Mouse (Mus musculus) testis, adult 2 months (tissue): ENCODE data around the gene Slc12a4. TPM values are rescaled to one million over a fixed set of nuclear protein-coding genes. Genes with fewer than 3 reads are reported as not detected.
A peak's percentile ranks its signal among the peaks of the same experiment; 100 is the strongest.

Experiments
- H3K27ac ChIP-seq: fragments of 200-500 bp; 2 replicates; pipeline ENCODE4 v1.5.1; 2012; ENCODE audit warnings: low read depth, low read length; ENCODE audit not compliant: control insufficient read depth, insufficient read depth
- H3K27me3 ChIP-seq: fragments of 200-500 bp; 2 replicates; pipeline ENCODE4 v1.6.1; 2012; ENCODE audit warnings: mild to moderate bottlenecking, low read length, moderate library complexity; ENCODE audit not compliant: control insufficient read depth, insufficient read depth
- H3K36me3 ChIP-seq: fragments of 200-500 bp; 2 replicates; pipeline ENCODE4 v1.6.1; 2012; ENCODE audit warnings: mild to moderate bottlenecking, low read length; ENCODE audit not compliant: control insufficient read depth, insufficient read depth
- H3K4me1 ChIP-seq: fragments of 200-500 bp; 2 replicates; pipeline ENCODE4 v1.6.1; 2012; ENCODE audit warnings: low read length; ENCODE audit not compliant: control insufficient read depth, insufficient read depth
- H3K4me3 ChIP-seq: fragments of 200-500 bp; 2 replicates; pipeline ENCODE4 v1.5.1; 2012; ENCODE audit warnings: low read depth, mild to moderate bottlenecking, low read length, moderate library complexity, mixed read lengths; ENCODE audit not compliant: control insufficient read depth
- CTCF ChIP-seq: fragments of 200-500 bp; IDR thresholded peaks from 2 replicates; pipeline ENCODE4 v1.5.1; 2012; ENCODE audit warnings: low read depth, mild to moderate bottlenecking, inconsistent platforms, low read length, moderate library complexity; ENCODE audit not compliant: control insufficient read depth, insufficient read depth, insufficient replicate concordance
- POLR2A ChIP-seq: fragments of 200-500 bp; IDR thresholded peaks from 2 replicates; pipeline ENCODE4 v1.6.1; 2012; ENCODE audit warnings: low read depth, mild to moderate bottlenecking, inconsistent platforms, low read length, moderate library complexity; ENCODE audit not compliant: control insufficient read depth
- polyA plus RNA-seq: library from polyadenylated mRNA; depleted of rRNA; stranded (reverse); fragments of >200 nt; gene quantifications from 2 replicates; pipeline ENCODE4 v1.2.3, GENCODE M21; 2012

Gene Slc12a4
- polyA plus RNA-seq, 1 experiment, result 5.6 TPM

- Histone ChIP-seq H3K4me3 (no peak overlapping the region), H3K36me3 (no peaks in the 10 kb centered on the region), H3K4me1 (peaks cover 10% of the 10 kb centered on the region), H3K27me3 (no peaks in the 10 kb centered on the region), H3K27ac (no peak overlapping the region)
- no peak for TF ChIP-seq POLR2A
- TF ChIP-seq CTCF, result no peak
Observed at GRCm38 (mm10) chr8:105942026-105942425, 23.9 kb downstream of the Slc12a4 start.

- no peaks in the 10 kb centered on the region for H3K27me3 ChIP-seq
- peak within 1 kb of the TSS; percentile 95 for H3K4me3 ChIP-seq
- TF ChIP-seq POLR2A (no peak), CTCF (no peak)
- H3K36me3 ChIP-seq, result no peaks in the 10 kb centered on the region
- peaks cover 13% of the 10 kb centered on the region for H3K4me1 ChIP-seq
- H3K27ac ChIP-seq, result peak within 1 kb of the TSS; percentile 86
Observed at GRCm38 (mm10) chr8:105938306-105938669, 27.6 kb downstream of the Slc12a4 start, which contains the start of gene Psmb10. TSS of gene Psmb10 (minus strand) at chr8:105938444.

- Histone ChIP-seq H3K27me3 (no peaks in the 10 kb centered on the region), H3K4me3 (peak overlapping the region; percentile 95), H3K27ac (peak overlapping the region; percentile 86), H3K4me1 (peaks cover 13% of the 10 kb centered on the region), H3K36me3 (no peaks in the 10 kb centered on the region)
- TF ChIP-seq POLR2A (no peak), CTCF (no peak)
Observed at GRCm38 (mm10) chr8:105937496-105938305, 28.2 kb downstream of the Slc12a4 start.

- H3K27me3 ChIP-seq, result no peaks in the 10 kb centered on the region
- H3K27ac ChIP-seq, result peak overlapping the region; percentile 86
- H3K4me1 ChIP-seq, result peaks cover 13% of the 10 kb centered on the region
- TF ChIP-seq POLR2A (peak; percentile 67), CTCF (no peak)
- no peaks in the 10 kb centered on the region for H3K36me3 ChIP-seq
- H3K4me3 ChIP-seq, result peak overlapping the region; percentile 95
Observed at GRCm38 (mm10) chr8:105936866-105937475, 28.9 kb downstream of the Slc12a4 start.

- Histone ChIP-seq H3K4me3 (no peak overlapping the region), H3K27ac (no peak overlapping the region), H3K36me3 (no peaks in the 10 kb centered on the region), H3K4me1 (peaks cover 13% of the 10 kb centered on the region), H3K27me3 (no peaks in the 10 kb centered on the region)
- no peak for TF ChIP-seq CTCF
- no peak for TF ChIP-seq POLR2A
Observed at GRCm38 (mm10) chr8:105935863-105936603, 29.9 kb downstream of the Slc12a4 start.

- Histone ChIP-seq H3K4me1 (peaks cover 13% of the 10 kb centered on the region), H3K4me3 (no peak overlapping the region), H3K27me3 (no peaks in the 10 kb centered on the region), H3K36me3 (no peaks in the 10 kb centered on the region), H3K27ac (no peak overlapping the region)
- TF ChIP-seq CTCF (no peak), POLR2A (no peak)
Observed at GRCm38 (mm10) chr8:105935105-105935504, 30.8 kb downstream of the Slc12a4 start.

- Histone ChIP-seq H3K27me3 (no peaks in the 10 kb centered on the region), H3K4me3 (no peak within 1 kb of the TSS), H3K27ac (no peak within 1 kb of the TSS), H3K36me3 (no peaks in the 10 kb centered on the region), H3K4me1 (peaks cover 13% of the 10 kb centered on the region)
- TF ChIP-seq CTCF (no peak), POLR2A (no peak)
Observed at GRCm38 (mm10) chr8:105933762-105934161, 32.1 kb downstream of the Slc12a4 start, which contains the start of gene Ctrl. TSS of gene Ctrl (minus strand) at chr8:105933862.
